Mouse (Mus musculus): ENCODE results near the gene Ttc7. TPM values are rescaled to one million over a fixed set of nuclear protein-coding genes. Genes with fewer than 3 reads are reported as not detected.

Gene Ttc7
- polyA plus RNA-seq, 1 experiment from 2014 or later = 15.4 TPM

DNA sequence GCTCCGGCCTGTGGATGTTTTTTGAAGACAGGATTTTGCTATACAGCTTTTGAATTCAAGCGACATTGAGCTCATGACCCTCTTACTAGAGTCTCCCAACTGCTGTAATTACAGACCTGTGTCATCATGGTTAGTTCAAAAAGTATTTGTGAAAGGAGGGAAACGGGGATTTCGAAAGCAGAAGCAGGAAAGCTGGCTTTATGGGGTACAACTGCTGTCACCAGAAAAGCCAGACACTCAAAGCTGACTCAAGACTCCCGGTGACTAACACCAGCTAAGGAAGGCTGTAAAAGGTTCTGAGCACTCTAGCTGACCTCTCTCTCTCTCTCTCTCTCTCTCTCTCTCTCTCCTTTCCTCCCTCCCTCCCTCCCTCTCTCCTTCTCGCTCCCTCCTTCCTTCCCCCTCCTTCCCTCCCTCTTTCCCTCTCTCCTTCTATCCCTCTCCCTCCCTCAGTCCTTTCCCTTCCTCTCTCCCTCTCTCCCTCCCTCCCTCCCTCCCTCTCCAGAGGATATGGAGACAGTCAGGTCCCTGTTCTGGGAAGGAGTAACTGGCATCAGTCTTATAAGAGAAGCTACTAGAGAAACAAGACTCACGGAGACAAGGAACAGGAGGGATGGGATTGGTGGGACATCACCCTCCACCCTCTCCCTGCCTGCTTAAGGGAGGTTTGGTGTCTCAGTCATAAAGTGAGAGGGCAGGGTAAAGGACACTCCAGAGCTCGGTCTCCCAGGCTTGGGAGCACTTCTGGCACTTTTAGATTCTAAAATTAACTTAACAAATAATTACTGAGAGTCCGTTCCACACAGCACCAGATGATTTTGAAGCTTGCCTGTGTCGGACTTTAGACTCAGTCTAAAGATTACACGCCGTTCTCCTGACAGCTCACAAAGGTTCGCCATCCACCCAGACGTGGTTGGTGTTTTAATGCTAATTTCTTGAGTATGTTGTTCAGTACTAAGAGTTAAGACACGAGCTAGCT lies 7.0 kb upstream of the Ttc7 start:
- Histone ChIP-seq H3K9ac (ENCODE audit: low read depth, low read length) (no peak overlapping the region), H3K4me2 (ENCODE audit: low read length) (no peak overlapping the region), H3K9me3 (replicated peaks; ENCODE audit: low read length) (no peaks in the 10 kb centered on the region), H3K4me1 (replicated peaks; ENCODE audit: insufficient read depth, low read length) (no peaks in the 10 kb centered on the region), H3K27me3 (ENCODE audit: insufficient read depth, low read length) (no peaks in the 10 kb centered on the region), H3K4me3 (replicated peaks; ENCODE audit: low read depth, low read length) (no peak overlapping the region), H3K27ac (no peak overlapping the region), H3K36me3 (ENCODE audit: insufficient read depth, low read length) (no peaks in the 10 kb centered on the region)
- DNase-seq (ENCODE audit: low spot score) (peak; percentile 6), ATAC-seq (replicated peaks; ENCODE audit: low FRiP score, low read depth) (peak; percentile 83)
- WGBS = 48% methylated on average over 15 of the region's 15 CpGs
- no peak for TF ChIP-seq CTCF (IDR thresholded peaks at IDR 0.05; ENCODE audit: low read depth)

DNA sequence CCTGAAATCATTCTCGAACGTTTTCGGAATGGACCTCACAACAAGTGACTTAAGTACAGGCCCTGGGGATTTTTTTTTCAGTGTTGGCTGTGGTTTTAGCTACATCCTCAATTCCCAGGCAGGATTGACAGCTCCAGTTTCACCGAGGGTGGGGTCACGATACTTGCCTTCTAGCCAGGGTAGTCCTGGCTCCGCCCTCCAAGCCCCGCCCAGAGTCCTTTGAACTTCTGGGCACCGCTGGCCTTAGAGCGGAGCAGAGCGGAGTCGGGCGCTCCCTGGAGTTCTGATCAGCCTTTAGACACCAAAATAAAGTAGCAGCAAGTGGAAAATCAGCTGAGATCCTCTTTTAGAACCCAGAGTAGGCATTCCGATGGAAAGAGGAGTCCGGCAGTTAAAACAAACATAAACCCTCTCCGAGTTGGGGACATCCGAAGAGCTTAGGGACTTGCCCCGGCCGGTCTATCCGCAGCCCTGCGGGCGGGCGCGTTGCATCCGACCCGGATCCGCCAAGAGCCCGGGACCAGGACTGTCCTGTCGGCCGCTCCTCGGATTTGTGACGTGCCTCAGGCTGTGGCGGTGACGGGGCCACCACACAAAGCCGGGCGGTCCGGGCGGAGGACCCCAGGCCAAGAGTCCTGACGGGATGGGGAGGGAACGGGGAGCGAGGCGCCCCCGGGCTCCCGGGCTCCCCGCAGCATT lies 530 bp upstream of the Ttc7 start:
- Histone ChIP-seq H3K9me3 (replicated peaks; ENCODE audit: low read length) (no peaks in the 10 kb centered on the region), H3K4me3 (replicated peaks; ENCODE audit: low read depth, low read length) (peak overlapping the region; percentile 80), H3K27ac (peak overlapping the region; percentile 99), H3K36me3 (ENCODE audit: insufficient read depth, low read length) (no peaks in the 10 kb centered on the region), H3K4me2 (ENCODE audit: low read length) (peak overlapping the region; percentile 99), H3K9ac (ENCODE audit: low read depth, low read length) (peak overlapping the region; percentile 91), H3K4me1 (replicated peaks; ENCODE audit: insufficient read depth, low read length) (peaks cover 5% of the 10 kb centered on the region), H3K27me3 (ENCODE audit: insufficient read depth, low read length) (no peaks in the 10 kb centered on the region)
- under 1% methylated on average over 44 of the region's 44 CpGs for WGBS
- peak; percentile 96 for DNase-seq (ENCODE audit: low spot score)
- TF ChIP-seq CTCF (IDR thresholded peaks at IDR 0.05; ENCODE audit: low read depth) = 0 out of 2 replicates have a peak, but pooled peaks have one; percentile 11
- peak; percentile 84 for ATAC-seq (replicated peaks; ENCODE audit: low FRiP score, low read depth)

DNA sequence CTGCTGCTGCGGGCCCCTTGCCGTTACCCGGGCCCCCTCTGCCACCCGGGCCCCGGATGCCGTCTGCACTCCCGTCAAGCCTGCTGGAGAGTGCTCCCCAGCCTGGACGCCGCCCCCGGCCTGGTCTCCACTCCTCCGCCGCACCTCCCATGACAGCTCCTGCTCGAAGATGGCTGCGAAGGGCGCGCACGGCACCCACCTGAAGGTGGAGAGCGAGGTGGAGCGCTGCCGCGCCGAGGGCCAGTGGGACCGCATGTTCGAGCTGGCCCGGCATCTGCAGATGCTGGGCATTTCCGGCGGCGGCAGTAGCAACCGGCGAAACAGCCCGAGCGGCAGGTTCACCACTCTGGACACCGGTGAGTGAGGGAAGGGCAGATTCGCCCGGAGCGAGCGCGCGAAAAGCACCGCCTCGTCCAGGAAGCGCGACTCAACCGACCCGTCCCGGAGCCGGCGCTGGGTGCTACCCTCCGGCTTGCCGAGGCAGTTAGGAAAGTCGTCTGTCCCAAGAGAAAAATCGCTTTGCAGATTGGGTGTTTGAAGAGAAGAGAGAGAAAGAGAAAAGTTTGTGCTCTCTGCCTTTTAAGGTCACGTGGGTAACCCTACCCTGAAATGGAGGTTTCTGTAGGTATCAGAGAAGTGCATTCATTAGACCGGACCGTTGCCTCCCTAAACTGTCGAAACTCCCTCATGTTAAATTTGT lies 519 bp downstream of the Ttc7 start:
- no peak for TF ChIP-seq CTCF (IDR thresholded peaks at IDR 0.05; ENCODE audit: low read depth)

DNA sequence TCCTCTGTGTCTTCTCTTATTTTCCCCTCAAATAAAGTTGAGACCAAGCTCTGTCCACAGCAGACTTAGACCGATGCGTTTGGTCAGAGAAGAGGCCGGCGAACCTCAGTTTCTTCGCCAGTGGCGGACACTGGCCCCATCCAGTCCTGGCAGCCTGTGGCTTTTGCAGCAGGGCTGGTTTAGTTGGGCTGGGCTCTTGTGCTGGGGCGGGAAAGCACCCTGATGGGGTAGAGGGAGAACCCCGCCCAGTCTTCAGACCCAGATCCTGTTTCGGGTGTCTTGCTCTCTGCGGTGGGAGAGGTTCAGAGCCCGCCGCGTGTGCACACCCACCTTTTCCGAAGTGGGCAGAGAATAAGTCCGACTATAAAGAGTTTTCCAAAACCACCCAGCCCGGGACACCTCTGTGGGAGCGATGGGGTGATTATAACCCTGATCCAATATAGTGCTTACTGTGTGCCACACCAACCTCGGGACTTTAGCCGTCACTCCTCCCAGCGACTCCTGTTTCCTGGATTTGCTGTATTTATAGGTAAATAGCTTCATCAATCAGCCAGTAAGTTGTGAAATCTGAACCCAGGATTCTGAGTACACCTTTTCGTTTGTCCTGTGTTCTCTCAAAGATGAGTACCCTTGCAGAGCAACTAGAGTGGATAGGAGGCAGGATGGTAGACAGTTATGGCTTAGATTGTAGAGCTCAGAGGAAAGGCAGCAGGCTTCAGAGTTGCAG lies 1.2 kb downstream of the Ttc7 start:
- peaks cover 5% of the 10 kb centered on the region for H3K4me1 ChIP-seq (replicated peaks; ENCODE audit: insufficient read depth, low read length)
- peak overlapping the region; percentile 99 for H3K4me2 ChIP-seq (ENCODE audit: low read length)
- peak overlapping the region; percentile 80 for H3K4me3 ChIP-seq (replicated peaks; ENCODE audit: low read depth, low read length)
- H3K9ac ChIP-seq (ENCODE audit: low read depth, low read length) = peak overlapping the region; percentile 91
- 0 out of 2 replicates have a peak overlapping the region, but pooled peaks have one; percentile 99 for H3K27ac ChIP-seq
- H3K36me3 ChIP-seq (ENCODE audit: insufficient read depth, low read length) = no peaks in the 10 kb centered on the region
- no peaks in the 10 kb centered on the region for H3K27me3 ChIP-seq (ENCODE audit: insufficient read depth, low read length)
- no peaks in the 10 kb centered on the region for H3K9me3 ChIP-seq (replicated peaks; ENCODE audit: low read length)
- no peak for TF ChIP-seq CTCF (IDR thresholded peaks at IDR 0.05; ENCODE audit: low read depth)
- DNase-seq (ENCODE audit: low spot score) = peak; percentile 24
- ATAC-seq (replicated peaks; ENCODE audit: low FRiP score, low read depth) = no peak
- 11% methylated on average over 21 of the region's 21 CpGs for WGBS

More for the DNA sequence above, 519 bp downstream of the Ttc7 start:
- H3K9me3 ChIP-seq (replicated peaks; ENCODE audit: low read length) = no peaks in the 10 kb centered on the region
- peak; percentile 41 for DNase-seq (ENCODE audit: low spot score)
- peak overlapping the region; percentile 80 for H3K4me3 ChIP-seq (replicated peaks; ENCODE audit: low read depth, low read length)
- H3K27ac ChIP-seq = peak overlapping the region; percentile 99
- H3K4me1 ChIP-seq (replicated peaks; ENCODE audit: insufficient read depth, low read length) = peaks cover 5% of the 10 kb centered on the region
- peak; percentile 41 for ATAC-seq (replicated peaks; ENCODE audit: low FRiP score, low read depth)
- WGBS = under 1% methylated on average over 54 of the region's 56 CpGs
- peak overlapping the region; percentile 91 for H3K9ac ChIP-seq (ENCODE audit: low read depth, low read length)
- no peaks in the 10 kb centered on the region for H3K36me3 ChIP-seq (ENCODE audit: insufficient read depth, low read length)
- H3K27me3 ChIP-seq (ENCODE audit: insufficient read depth, low read length) = no peaks in the 10 kb centered on the region
- peak overlapping the region; percentile 99 for H3K4me2 ChIP-seq (ENCODE audit: low read length)

DNA sequence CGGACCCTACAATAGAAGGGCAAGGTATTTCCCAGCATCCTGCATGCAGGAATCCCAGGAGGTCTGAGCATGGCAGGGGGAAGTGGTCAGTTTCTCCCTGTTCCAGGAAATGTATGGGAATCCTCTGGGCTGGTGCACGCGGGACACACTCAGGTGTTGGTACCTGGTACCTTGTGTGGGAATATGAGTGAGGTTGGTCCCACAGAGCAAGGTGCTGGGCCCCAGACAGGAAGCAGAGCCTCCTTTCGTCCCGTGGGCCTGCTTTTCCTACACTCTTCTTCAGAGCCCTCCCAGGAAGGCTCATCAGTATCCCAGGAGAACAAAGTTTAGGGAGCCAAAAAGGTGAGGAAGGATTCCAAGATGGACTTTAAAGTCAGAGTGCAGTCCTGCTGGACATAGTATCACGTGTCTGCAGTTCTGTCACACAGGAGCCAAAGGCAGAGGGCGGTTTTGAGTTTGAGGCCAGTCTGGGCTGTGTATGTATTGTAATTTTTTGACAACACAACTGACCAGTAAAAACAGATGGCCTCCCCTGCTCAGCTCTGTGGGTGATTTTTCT lies 1.9 kb downstream of the Ttc7 start:
- no peaks in the 10 kb centered on the region for H3K36me3 ChIP-seq (ENCODE audit: insufficient read depth, low read length)
- H3K9me3 ChIP-seq (replicated peaks; ENCODE audit: low read length) = no peaks in the 10 kb centered on the region
- peak overlapping the region; percentile 99 for H3K4me2 ChIP-seq (ENCODE audit: low read length)
- no peak for ATAC-seq (replicated peaks; ENCODE audit: low FRiP score, low read depth)
- H3K9ac ChIP-seq (ENCODE audit: low read depth, low read length) = no peak overlapping the region
- 74% methylated on average over 7 of the region's 7 CpGs for WGBS
- TF ChIP-seq CTCF (IDR thresholded peaks at IDR 0.05; ENCODE audit: low read depth) = no peak
- H3K27ac ChIP-seq = no peak overlapping the region
- no peaks in the 10 kb centered on the region for H3K27me3 ChIP-seq (ENCODE audit: insufficient read depth, low read length)
- no peak for DNase-seq (ENCODE audit: low spot score)
- peak overlapping the region; percentile 80; the same call in 1 of the 2 replicates for H3K4me3 ChIP-seq (replicated peaks; ENCODE audit: low read depth, low read length)
- H3K4me1 ChIP-seq (replicated peaks; ENCODE audit: insufficient read depth, low read length) = peaks cover 5% of the 10 kb centered on the region
